Mouse (Mus musculus) left cerebral cortex, postnatal 36 days (tissue): Measurements from ENCODE around the gene Gdpgp1. TPM values are rescaled to one million over a fixed set of nuclear protein-coding genes. Genes with fewer than 3 reads are reported as not detected.

Source experiments
- DNase-seq, 2 experiments: peaks; one replicate each; pipeline ENCODE4 v3.0.0; 2021 to 2022; ENCODE audit warnings: low spot score in 2 of 2, mixed read lengths in 1 of 2
- intact Hi-C: fragments of 180-260 bp; cut with DNase I; formaldehyde crosslinking; loops from one replicate; pipeline ENCODE4 v1.15.1; 2025
- total RNA-seq, 2 experiments: library from RNA; stranded (reverse); gene quantifications; 2 replicates each; pipeline ENCODE4 v1.2.3; 2021

Gdpgp1 gene
- total RNA-seq: 1 to 10 TPM; 6.0 to 6.6 TPM

DNA sequence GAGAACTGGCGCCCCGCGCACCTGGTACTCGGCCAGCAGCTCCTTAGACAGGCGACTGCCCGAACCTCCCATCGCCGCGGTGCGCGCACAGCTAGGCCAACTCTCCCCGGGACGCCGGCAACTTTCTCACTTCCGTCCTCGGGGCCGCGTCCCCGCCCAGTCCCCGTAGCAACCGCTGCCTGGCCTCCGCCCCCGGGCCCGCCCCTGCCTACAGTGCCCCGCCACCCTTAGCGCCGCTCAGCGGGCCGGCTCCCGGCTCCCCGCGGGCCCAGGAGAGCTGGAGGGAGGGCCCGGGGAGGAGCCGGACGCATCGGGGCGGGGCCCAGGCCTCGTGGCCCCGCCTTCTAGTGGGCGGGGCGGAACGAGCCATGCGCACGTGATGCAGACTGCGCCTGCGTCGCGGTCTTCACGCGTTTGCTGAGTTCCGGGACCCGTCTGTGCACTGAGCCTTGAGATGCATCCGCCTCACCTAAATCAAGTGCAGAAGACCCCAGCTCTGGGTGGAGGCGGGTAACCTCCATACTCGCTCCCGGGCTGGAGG, at the start of gene Gdpgp1, which contains the start of gene Cib1:
Gdpgp1 (plus strand) TSS at position 377 of the 541 bp plus-strand sequence.
Cib1 (minus strand) TSS at position 325 of the 541 bp plus-strand sequence.
- peak; percentile 93 to 95 for DNase-seq
- intact Hi-C loops: no loop called here

DNA sequence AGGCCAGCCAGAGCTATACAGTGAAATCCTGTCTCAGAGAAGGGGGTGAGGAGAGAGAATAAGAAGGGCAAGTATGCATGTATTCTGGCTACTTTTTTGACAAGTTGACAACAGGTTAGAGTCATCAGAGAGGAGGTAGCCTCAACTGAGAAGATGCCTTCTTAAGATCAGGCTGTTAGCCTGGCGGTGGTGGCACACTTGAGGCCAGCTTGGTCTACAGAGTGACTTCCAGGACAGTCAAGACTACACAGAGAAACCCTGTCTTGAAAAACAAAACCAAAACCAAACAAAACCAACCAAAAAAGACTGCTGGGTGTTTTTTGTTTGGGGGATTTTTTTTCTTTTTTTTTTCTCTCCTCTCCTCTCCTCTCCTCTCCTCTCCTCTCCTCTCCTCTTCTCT, 49.2 kb upstream of the Gdpgp1 start:
- intact Hi-C loops: no loop called here
- DNase-seq: no peak

DNA sequence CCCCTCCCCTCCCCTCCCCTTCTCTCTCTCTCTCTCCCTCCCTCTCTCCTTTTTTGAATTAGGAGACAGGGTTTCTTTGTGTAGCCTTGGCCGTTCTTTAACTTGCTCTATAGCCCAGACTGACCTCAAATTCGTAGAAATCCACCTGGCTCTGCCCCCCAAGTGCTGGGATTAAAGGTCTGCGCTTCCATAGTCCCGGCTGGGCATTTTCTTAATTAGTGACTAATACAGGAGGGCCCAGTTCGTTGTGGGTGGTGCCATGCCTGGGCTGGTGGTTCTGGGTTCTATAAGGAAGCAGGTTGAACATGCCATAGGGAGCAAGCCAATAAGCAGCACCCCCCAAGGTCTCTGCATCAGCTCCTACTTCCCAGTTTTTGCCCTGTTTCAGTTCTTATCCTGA, 48.7 kb upstream of the Gdpgp1 start:
- DNase-seq: no peak
- intact Hi-C loops: no loop called here

DNA sequence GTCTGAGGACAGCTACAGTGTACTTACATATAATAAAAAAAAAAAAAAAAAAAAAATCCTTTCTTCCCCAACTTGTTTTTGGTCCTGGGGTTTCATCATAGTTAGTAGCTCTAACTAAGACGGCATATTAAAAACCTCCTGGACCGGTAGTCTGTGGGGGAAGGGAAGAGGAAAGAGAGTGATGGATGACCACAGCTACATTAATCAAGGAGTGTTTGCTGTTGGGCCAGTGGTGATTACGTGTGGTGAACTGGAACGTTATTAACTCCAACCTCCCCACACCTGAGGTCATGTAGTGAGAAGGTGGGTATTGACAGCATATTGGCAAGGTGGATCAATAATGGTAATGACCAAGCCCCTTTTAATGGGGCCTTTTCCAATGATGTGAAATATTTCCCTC, 48.1 kb upstream of the Gdpgp1 start:
- DNase-seq: no peak
- intact Hi-C loops: no loop called here

DNA sequence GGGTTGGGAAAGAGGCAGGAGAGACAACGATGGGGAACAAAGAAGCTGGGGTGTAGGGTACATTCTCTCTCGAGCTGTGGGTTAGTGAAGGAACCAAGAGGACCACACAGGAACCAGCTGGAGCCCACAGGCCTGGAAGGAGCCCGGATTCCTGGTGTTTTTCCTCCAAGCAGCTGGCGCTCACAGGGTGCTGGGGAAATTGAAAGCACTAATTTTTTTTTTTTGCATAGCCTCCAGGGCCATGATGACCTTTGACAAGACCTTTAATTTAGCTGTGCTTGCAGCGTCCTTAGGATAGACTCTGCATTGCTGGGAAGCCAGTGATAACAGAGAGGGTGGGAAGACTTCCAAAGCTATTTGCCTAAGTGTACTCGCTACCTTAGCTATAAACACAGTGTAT, 47.7 kb upstream of the Gdpgp1 start:
- DNase-seq: no peak
- intact Hi-C loops: no loop called here

DNA sequence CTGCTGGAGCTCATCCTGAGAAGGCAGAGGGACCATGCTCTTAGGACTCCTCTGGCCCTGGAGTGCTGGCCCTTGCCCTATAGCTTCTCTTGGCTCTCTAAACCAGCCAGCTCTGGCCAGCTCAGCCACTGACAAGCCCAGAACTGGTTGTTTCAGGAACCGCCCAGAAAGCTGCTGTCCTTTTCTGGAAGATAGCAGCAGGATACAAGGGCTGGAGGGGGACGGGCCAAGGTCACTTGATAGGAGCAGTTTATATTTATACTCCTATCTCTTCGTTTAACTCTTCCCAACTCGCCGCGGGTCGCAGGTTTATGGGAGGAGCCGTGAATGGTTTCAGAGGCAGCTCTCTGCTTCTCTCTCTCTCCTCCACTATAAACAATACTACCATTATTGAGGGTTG, 46.6 kb upstream of the Gdpgp1 start:
- DNase-seq: no peak
- intact Hi-C loops: no loop called here

DNA sequence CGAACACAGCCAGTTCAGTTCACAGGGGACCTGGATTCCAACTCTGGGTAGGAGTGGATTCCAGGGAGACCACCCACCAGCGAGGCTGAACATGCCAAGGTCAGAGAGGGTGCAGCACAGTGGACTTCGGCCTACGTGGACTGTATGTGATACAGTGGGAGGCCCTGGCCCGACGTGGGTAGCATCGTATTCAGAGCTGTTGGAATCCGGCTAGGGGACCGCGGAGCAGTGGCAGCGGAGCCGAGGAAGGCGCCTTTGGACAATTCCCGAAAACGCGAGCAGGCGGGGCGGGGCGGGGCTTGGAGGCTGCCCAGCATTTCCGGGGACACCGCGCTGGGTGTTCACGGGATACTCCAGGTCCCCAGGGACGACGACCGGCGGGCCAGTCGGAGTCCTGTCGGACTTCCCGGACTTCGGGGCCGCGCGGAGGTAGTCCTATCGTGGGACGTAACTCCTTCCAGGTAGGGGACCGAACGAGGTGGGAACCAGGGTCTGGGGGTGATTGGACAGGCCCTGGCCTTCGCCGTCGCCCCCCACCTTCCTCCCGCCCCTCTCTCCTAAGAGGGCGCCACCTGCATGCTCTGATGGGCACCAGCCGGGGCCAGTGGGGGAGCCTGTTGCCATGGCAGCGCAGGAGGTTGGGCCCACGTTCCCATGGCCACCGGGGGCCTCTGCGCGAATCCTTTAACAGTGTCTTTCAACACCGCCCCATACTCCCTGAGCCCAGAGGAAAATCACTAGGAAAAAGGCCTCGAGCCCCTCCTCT, 46.0 kb upstream of the Gdpgp1 start, which contains the start of gene Sema4b:
Sema4b (plus strand) TSS at position 311 of the 766 bp plus-strand sequence.
- peak; percentile 92 to 94 for DNase-seq
- intact Hi-C loops: no loop called here

DNA sequence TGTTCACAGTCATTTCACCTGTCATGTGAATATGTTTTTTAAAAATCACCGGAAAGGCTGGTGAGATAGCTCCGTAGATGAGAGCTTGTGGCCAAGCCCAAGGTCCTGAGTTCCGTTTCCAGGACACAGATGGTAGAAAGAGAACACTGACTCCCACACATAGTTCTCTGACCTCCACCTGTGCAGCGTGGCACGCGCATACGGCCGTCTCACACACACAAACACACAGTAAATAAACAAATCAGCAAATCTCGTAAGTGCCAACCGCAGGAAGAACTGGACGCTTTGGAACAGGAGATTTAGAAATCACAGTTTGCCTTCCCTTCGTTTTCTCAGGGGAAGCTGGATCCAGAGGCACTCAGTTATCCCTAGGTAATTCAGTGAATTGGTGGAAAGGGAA, 45.2 kb upstream of the Gdpgp1 start:
- no peak for DNase-seq
- intact Hi-C loops: no loop called here

DNA sequence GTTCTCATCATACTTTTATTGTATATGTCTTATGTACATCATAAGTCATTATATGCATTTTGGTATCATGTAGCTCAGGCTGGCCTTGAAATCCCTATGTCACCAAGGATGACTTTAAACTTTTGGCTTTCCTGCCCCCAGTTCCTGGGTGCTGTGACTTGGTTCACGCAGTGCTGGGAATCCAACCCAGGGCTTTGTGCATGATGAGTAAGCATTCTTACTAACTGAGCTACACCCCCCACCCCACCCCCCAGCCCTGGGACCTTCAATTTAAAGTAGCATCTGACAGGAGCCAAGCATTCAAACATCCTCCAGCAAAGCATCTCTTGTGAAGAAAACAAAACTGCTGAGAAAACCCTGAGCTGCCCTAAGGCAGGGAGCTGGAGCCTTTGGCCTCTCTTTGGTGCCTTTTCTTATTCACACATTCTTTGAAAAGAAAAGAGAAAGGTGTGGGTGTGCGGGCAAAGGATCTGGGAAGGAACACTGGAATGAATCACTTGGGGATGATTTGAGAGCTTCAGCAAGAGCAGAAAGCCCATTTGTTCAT, 44.0 kb upstream of the Gdpgp1 start:
- intact Hi-C loops: no loop called here
- DNase-seq: no peak

DNA sequence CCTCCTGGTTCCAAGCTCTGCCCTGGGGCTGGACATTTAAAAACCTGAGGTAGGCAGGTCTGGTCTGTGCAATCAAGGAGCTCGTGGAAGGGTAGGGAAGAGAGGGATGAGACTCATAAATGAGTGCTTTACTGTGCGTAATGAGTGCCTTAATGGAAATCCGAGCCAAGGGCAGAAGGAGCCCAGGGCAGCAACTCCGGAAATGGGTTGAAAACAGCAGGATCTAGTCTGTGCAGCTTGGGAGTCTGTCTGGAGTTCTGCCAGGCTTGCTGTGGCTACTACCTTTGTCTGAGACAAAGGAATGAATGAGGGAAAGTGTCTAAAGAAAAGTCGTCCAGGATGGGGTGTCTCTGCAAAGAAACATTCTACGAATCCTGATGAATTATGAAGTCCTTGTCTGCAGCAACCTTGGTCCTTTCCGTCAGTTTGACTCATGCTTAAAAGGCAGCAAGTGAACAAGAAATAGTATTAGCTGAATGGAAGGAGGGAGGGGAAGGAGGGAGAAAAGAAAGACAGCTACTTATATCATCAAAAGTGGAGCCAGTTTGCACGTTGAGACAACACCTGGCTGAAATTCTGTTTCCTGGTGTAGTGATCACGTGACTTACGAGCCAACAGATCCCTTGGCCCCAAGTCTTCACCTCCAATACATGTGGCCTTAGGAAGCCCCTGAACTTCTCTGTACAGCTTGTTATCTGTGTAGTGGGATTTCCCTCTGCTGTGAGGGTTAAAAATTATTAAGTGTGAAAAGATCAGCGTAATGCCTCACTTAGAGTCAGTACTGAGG, 43.3 kb upstream of the Gdpgp1 start:
- intact Hi-C loops: no loop called here

DNA sequence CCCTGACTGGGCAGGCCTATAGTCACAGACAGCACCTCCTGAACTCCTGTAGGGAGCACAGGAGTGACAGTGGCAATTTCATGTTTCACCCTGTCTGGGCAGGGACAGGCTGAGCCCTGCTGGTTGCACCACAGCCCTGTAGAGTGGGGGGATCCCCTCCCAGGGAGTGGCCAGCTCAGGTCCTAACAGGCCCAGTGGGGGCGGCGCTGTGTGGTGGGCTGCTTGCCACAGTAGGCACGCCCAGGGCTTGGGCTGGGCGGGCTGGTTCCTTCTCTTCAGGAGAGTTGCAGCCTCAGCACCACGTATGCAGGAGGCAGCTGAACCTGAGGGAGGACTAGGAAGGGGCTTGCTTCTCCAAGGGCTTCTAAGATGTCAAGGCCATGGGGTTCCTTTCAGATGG, 41.2 kb upstream of the Gdpgp1 start:
- DNase-seq: no peak
- intact Hi-C loops: no loop called here

More for the DNA sequence above, 43.3 kb upstream of the Gdpgp1 start:
- DNase-seq: no peak

DNA sequence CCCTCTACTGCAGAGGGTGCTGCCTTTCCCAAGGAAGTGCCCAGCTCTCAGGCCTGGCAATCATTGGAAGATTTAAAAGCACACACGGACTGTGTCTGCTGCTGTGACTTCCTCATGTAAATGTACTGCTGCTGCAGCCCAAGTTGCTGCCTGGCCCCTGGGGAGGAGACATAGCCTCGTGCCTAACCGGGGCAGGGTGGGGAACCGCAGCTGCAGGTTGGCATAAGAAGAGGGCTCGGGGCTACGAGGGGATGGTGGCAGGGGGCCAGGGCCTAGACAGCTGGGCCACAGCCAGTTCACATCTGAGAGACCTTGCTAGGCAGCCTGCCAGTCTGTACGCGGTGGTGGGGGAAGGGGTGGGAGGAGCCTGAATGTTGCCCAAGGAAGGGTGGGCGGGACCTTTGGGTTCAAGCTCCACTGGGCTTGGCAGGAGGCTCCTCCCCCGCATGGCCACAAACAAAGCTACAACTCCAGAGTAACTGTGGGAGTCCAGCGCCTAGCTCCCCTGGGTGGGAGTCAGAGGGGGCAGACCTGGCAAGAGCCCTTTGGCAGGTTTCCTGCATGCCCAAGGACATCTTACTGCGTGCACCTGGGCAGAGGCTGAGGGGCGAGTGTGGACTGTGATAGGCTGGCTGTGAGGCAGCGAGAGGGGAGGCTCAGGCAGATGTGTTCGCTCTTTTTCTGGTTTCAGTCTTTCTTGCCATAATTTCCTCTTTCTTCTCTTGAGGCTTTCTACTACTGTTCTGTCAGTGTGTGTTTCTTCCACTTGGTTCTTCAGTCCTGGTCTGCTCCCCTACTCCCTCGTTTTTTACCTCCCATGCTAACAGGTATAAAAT, 40.2 kb upstream of the Gdpgp1 start:
- DNase-seq: no peak
- intact Hi-C loops: no loop called here

DNA sequence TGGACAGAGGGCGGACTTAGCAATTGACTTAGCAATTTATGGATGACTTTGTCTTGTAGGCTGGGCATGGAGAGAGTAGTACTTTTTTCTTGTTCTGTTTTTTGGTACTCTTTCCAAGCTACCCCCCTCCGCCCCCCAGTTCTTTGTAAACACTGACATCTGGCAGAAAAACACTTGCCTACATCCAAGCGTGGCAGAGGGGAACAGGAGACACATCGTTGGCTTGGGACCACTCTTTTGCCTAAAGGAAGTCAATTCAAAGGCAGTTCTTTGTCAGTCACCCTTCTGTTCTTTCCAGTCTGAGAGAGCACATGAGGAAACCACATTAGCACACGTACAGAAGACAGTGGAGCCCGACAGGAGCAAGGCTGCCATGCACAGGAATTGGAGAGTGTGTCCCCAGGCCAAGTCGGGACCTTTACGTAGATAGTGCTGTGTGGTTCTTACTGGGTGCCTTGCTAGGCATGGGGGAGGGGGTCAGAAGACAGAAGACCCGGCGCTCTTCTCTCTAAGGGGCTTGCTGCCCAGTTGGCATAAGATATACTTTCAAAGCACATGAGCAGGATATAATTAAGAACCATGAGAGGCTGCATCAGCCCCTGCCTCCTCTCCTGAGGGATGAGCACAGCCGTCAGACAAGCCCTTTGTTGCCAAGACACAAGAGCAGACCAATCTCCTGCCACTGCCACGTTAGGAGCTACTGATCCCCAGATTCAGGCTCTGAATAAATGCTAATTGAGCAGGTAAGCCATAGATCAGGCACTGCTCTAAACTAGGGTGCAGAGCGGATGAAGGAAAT, 38.5 kb upstream of the Gdpgp1 start:
- intact Hi-C loops: no loop called here
- DNase-seq: no peak

DNA sequence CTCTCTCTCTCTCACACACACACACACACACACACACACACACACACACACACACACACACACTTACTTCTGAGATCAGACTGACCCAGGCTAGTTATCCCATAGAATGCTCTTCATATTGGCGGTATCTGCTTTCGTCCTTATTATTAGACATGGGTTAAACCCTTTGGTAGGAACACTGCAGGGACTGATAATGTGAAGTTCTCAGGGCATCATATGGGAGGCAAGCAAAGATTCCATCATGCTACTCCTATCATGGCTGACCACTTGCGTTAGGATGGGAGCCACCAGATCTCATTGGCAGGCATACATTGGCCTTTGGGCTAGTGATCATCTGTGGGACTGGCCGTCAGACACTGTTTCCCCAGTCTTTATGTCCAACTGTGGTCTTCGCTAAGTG, 37.5 kb upstream of the Gdpgp1 start:
- intact Hi-C loops: loop anchor here (5.0 kb wide), 1 partner anchor 53 kb away; no protein-coding TSS in a partner anchor
- no peak for DNase-seq

DNA sequence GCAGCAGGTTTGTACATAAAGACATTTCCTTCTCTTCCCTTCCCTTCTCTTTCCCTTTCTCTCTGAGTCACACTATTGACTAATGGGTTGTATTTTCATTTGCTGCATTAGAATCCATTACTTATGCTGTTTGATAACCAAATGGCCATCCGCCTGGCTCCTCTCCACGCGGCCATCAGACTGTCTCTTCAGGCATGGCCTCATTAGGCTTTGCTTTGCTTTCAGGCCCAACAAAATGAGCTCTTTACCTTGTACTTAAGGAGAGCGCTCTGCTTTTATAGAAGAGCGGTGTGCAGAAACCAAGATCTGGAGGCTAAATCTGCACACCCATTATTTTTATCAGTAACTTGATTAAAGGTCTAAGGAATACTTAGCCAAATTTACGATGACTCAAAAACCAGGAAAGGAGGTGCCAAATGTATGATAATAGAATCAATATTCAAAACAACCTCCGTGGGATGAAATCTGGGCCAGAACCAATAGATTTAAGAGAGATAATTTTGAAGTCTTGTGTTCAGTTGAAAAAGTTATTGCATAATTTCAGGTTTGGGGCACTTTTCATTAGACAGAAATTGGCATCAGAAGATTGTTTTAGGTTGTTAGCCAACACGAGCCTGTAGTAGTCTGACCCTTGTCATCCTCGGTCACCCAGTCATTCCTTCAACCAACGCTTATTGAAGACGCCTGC, 36.9 kb upstream of the Gdpgp1 start:
- intact Hi-C loops: loop anchor here (5.0 kb wide), 1 partner anchor 53 kb away; no protein-coding TSS in a partner anchor
- no peak for DNase-seq

DNA sequence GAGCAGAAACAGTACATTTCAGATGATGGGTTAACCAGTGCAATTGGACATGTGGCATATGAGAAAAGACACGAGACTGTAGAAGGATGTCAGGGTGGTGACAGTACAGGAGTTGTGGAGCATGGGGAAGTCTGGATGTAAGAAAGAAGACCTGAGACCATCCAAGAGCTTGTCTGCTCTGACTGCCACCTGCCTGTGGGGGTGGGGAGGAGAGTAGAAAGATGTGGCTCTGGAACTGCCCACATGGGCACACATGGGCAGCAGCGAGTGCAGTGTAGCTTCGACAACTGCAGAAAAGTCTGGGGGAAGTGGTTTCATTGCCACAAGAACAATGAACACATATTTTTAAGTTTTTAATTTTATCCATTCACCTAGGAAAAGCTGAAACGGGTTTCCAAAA, 35.3 kb upstream of the Gdpgp1 start:
- intact Hi-C loops: loop anchor here (5.0 kb wide), 1 partner anchor 55 kb away; no protein-coding TSS in a partner anchor
- DNase-seq: no peak

DNA sequence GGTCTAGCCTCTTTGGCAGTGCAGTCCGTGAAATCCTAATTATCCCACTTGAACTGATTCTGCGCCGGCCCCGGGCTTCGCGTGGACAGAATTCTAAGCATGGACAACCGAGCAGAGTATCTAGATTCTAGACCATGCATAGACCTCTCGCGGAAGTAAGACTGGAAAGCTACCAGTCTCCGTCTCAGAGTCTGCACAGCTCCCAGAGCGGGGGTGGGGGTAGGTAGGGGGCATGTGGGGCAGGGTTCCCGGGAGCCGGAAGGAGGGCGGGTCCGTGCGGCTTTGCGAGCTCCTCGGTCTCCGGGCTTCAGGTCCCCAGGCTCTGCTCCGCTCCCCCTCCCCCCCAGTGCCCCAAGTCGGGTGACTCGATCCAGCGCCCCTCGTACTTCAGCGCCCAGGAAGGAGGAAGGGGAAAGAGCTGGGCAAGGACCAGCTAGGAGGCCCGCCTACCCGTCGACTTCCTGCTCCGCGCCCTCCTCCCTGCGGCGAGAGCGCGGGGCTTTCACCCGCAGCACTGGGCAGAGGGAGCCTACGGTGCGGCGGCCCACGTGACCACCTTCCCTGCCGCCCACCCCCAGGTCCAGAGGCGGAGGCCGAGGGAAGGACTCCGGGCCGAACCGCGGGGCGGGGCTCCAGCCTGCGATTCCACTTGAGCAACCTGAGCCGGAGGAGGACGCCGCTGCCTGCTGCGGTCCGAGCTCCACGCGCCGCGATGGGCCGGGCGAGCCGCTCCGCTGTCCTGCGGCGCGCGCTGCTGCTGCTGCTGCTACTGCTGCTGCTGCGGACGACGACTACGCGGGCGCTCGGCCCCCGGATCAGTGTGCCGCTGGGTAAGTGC, 34.5 kb upstream of the Gdpgp1 start:
- peak; percentile 83 to 86 for DNase-seq
- intact Hi-C loops: loop anchor here (5.0 kb wide), 1 partner anchor 56 kb away; no protein-coding TSS in a partner anchor
